Mouse (Mus musculus): ENCODE data around the gene Skida1.
A peak's percentile ranks its signal among the peaks of the same experiment; 100 is the strongest.
"Not testable (repeated sequence)": the region's sequence is repeated elsewhere in the genome, so short reads cannot be mapped to it uniquely, and the experiment has no call there.

The Skida1 gene

DNA sequence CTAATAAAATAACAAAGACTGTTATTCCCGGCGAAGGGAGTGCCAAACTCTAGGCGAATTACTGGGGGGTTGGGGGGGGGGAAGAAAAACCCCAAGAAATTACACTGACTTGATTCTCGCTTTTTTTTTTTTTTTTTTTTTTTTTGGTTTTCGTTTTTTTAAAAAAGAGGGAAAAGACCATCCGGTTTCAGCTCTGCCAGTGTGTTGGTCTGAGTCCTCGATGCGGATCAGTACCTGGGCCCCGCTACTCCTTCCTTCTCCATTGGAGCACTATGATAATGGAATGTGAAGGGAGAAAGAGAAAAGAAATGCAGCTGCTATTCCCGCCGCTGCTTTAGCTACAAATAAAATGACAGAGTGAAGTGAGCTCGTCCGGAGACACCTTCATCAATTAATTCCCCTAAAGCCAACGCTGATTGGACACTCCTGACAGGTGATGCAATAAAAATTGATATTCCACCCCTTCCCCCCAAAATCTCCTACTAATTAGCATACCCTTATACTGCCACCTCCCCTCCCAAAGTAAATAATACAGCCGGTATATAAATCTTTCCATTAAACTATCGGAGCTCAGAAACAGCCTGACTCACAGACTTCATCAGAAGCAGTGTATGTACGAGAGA lies at the start of gene Skida1:
Skida1 (minus strand) TSS at position 599 of the 623 bp plus-strand sequence.
- DNase-seq (ENCODE audit: low spot score in 2 of 2): no peak

DNA sequence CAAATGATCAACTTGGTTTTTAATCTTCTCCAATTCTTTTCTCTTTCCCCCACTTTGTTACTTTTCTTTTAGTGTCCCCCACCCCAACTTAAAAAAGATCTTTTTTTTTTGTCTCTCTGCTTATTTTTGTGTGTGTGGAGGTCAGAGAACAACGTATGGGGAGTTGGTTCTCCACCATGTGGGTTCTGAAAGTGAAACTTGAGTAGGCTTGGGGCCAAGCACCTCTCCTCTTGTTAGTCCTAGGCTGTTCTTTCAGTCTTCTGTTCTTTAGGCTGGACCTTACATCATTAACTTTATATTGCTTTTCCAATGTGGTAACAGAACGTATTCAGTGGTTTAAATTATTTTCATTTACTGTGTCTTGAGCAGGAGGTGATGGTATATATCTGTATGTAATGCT lies 47.0 kb upstream of the Skida1 start:
- DNase-seq (ENCODE audit: low spot score in 2 of 2): no peak

DNA sequence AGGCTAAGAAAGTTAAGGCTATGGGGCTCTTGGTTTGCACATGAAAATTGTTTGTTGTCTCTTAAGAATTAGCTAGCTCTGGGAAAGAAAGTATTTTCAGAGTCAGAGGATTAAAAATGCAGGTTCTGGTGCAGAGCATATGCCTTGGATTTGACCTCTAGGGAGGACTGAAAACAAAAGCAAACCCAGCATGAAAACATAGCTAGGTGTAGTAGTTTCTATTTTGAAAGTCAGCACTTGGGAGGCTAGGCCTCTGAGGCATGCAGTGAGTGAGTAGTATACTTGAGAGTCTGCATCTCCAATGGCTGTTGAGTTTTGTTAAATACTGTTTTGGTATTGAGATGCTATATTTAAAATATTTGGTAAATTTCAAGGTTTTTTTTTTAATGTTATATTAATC lies 45.5 kb upstream of the Skida1 start:
- no peak for DNase-seq (ENCODE audit: low spot score in 2 of 2)

DNA sequence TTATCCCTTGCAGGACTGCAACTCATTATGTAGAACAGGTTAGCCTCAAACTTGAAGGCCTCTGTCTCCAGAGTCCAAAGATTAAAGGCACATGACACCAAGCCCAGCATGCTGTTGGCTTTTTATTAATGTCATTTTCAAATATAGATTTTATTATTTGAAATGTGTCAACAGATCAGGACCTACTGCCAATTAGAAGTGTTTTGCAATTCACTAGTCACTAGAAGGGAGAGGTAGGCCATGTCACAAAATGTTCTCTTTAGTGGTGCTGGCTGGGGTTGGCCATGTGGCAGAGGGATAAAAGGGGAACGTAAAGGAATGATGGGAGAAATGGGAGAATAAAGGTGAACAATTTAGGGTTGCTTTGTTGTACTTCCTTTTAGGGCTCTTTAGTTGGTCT lies 45.0 kb upstream of the Skida1 start:
- DNase-seq (ENCODE audit: low spot score in 2 of 2): no peak

DNA sequence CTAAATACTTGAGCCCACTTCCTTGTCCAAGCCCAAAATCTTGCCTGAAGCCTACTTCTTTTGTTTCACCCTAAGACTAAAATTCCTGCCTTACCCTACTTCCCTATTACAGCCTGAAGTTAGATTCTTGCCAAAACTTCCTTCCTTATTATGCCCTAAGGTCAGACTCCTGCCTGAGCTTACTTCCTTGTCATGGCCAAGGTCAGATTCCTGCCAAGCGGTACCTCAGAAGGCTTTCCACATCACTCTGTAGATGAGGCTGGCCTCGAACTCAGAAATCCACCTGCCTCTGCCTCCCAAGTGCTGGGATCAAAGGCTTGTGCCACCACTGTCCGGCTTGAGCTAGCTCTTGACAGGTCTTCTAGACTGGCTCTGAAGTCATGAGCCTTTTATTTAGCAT lies 38.8 kb upstream of the Skida1 start:
- not testable (repeated sequence) for DNase-seq (ENCODE audit: low spot score in 2 of 2)

DNA sequence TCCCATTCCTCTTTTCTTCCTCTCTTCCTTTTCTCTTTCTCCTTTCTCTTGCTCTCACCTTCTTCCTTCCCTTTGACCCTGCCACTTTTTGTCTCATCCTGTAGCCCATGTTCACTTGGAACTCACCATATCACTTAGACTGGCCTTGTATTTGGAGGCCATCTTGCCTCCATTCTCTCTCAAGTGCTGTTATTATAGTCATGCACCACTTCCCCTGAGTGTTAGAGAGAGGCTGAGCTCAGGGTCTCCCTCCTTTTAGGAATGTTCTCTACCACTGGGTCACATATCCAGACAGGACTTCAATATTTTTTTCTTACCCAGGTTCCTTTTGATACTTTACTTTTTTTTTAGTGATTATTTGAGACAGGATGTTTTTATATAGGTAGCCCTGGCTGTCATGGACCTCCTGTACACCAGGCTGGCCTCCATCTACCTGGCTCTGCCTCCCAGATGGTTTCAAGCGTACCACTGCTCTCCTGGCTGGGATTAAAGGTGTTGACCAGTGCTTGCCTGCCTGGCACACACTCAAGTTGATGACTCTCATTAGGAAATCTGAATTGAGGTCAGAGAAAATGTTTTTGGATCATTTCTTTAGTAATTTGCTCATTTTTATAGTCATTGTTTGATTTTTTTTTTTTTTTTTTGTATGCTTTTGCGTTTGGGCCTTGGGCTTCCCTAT lies 31.5 kb upstream of the Skida1 start:
- DNase-seq (ENCODE audit: low spot score in 2 of 2): no peak

DNA sequence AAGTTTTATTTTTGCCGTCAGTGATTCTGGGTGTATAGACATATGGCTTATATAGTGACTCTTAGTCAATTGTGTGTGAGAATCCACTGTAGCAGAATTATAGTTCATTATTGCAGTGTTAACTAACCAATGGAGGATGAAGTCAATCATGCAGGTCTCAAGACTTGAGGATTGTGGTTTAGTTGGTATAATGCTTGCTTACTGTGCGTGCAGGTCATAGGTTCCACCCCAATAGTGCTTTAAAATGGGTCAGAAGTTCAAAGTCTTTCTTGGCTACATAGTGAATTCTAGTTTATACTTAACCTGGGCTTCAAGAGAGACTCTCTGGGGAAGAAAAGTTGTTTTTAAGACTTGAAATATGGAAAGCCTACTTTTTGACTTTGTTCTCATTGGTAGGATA lies 23.1 kb upstream of the Skida1 start:
- DNase-seq (ENCODE audit: low spot score in 2 of 2): no peak

DNA sequence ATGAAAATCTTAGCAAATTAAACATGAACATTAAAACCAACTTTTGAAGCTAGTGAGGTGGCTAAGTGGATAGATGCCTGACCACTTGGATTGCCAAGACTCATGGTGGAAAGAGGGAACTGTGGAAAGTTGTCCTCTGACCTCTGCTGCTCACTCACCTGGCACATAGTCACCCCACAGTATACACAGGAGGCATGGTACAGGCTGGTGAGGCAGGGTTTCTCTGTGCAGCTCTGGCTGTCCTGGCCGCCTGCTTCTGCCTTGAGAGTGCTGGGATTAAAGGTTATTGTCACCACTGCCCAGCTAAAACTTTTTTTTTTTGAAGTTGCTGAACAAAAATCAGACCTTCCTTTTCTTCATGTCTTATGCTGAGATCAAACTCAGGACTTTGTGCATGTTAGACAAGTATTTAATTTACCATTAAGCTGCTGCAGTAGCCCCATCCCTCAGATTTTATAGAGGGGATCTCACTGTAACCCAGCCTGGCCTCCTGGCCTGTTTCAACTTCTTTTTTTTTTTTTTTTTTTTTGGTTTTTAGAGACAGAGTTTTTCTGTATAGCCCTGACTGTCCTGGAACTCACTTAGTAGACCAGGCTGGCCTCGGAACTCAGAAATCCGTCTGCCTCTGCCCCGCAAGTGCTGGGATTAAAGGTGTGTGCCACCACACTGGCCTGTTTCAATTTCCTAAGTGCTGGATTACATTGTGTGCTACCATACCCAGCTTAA lies 19.4 kb upstream of the Skida1 start:
- no peak for DNase-seq (ENCODE audit: low spot score in 2 of 2)

DNA sequence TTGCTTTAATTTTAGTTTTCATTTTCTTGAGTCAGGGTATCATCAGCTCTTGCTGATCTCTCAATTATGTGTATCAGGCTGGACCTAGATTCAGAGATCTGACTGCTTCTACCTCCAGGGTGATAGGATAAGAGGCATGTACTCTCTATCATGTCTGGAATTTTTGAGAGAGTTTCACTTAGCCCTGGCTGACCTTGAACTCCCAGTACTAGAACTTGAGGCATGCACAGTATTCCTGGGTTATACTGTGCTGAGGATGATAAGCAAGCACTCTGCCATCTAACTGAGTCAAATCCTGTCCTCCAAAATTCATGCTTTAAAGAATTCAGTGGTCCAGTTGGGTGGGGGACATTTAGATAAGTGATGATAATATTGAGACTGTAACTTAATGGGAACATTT lies 17.6 kb upstream of the Skida1 start:
- no peak for DNase-seq (ENCODE audit: low spot score in 2 of 2)

DNA sequence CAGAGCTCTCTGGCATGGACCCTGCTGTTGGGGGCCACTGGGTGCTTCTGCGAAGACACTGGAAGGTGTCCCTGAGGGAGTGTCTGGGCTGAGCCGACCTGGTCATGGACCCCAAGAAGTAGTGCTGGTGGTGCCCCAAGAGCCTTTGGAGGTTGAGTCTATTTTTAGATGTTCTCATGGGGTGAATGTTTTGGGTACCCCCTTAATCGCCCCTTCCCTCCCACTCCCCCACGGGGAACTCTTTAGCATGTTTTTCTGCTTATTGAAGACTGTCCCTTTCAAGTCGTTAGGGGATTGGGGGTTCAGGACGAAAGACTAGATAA lies 16.8 kb upstream of the Skida1 start:
- DNase-seq (ENCODE audit: low spot score in 2 of 2): no peak

DNA sequence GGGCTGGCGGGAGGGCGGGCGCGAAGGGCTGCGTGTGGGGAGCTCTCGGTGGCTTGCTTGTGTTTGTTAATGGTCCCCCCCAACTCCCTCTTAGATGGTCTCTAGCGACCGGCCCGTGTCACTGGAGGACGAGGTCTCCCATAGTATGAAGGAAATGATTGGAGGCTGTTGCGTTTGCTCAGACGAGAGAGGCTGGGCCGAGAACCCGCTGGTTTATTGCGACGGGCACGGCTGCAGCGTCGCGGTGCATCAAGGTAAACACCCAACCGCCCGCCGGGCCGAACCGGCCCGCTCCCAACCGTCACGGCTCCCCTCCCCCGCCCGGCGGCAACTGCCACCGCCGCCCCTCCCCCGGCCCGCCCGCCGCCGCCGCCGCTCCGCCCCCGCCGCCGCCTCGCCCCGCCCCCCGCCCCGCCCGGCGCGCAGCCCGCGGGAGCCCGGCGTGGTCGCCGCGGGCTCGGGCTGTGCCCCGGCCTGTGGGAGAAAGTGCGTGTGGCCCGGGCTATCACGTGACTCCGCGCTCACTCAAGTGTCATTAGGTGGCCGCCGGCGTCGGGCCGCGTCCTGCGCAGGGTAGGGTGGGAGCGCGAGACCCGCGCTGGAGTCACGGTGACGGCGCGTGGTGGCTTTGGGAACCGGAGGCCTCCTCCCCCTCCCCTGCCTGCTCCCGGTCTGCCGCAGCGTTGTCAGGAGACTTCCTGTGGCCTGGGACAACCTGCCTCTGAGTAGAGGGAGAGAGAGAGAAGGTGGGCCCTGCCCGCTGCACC lies 16.3 kb upstream of the Skida1 start:
- peak; percentile 60 to 68 for DNase-seq (ENCODE audit: low spot score in 2 of 2)

DNA sequence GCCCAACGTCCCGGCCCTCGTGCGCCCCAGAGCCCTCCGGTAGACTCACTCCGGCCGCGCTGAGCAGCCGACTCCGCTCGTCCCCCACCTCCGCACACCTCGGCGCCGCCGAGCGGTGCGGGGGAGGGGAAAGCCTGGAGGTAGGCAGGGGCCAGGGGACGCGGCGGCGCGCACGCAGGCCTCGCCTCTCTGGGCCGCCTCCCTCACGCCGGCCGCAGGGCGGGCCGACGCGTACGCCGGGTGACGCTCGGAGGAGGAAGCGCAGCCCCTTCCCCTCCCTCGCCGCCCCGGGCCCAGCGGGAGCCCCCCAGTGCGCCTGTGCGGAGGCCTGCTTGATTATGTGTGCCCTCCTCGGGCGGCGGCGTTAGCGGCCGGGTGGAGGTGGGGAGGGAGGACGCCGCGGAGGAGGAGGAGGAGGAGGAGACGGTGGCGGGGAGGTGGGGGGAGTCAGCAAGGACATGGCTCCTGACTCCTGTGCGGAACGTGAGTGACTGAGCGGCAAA lies 15.6 kb upstream of the Skida1 start:
- peak; percentile 87 to 88 for DNase-seq (ENCODE audit: low spot score in 2 of 2)

DNA sequence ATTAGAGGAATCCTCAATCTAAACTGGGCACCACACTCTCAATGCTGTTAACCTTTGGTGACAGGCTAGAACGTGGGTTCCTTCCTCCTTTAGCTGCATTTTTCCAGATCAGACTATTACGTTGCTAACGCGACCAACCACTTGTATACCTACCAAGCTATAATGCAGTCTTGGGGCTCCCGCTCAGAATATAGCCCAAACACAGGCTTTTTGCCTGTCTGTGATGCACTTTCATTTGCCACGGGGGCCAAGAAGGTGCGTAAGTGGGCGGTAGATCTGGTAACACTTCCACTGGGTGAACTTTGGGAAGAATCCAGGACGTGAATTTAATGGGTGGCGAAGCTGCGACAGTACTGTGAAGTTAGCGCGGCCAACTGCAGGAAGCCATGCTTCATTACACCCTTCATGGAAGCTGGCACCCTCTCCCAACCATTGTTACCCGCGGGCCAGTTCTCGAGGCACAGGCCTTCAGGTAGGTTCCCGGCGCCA lies 15.0 kb upstream of the Skida1 start:
- peak; percentile 43 to 47 for DNase-seq (ENCODE audit: low spot score in 2 of 2)

DNA sequence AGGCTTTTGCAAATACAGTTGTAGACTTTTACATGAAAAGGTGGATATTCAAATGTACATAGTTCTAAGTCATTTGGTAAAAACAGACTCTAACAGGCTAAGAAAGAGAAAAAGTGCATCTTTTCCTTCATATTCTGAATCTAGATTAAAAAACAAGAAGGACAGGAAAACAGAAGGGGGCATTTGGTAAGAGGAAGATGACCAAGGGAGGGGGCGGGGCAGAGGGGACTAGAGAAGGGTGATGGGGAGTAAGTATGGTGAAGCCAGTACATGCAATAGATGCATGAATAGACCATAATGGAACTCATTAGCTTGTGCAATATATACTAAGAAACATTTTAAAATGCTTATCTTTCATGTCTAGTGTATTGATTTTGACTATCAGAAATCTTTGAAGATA lies 11.5 kb upstream of the Skida1 start:
- no peak for DNase-seq (ENCODE audit: low spot score in 2 of 2)

DNA sequence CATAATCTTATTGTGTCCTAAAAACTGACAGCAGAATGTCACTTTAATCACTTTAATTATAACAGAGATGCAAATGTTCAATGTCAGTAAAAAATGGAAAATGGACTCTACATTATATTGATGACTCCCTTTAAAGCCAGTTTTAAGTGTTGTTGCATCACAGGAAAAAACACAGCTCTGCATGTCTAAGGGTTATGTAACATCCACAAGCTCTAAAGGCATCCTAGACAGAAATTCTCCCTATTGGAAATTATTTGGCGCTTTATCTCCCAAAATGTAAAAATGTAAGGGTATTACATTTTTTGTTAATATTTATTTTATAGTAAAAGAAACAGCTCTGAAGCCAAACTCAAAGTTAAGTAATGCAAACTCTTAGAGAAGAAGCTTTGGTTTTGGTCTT lies 11.0 kb upstream of the Skida1 start:
- no peak for DNase-seq (ENCODE audit: low spot score in 2 of 2)

DNA sequence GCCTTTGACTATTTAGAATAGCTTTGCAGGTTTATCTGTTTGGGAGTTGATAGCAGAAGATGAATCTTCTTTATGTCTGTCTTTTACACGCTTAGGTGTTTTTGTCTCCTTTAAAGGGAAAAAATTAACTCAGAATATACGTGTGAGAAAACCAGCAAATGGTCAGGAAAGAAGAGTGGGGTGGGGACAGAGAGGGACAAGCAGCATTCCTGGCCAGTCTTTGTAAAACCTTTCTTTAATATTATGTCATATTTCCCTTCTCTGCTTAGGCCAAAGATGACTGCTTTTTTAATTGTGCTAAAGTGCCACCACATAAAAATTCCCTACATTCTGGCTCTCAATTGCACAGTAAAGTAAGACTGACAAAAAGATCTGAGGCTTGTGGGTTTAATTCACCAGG lies 10.2 kb upstream of the Skida1 start:
- no peak for DNase-seq (ENCODE audit: low spot score in 2 of 2)

DNA sequence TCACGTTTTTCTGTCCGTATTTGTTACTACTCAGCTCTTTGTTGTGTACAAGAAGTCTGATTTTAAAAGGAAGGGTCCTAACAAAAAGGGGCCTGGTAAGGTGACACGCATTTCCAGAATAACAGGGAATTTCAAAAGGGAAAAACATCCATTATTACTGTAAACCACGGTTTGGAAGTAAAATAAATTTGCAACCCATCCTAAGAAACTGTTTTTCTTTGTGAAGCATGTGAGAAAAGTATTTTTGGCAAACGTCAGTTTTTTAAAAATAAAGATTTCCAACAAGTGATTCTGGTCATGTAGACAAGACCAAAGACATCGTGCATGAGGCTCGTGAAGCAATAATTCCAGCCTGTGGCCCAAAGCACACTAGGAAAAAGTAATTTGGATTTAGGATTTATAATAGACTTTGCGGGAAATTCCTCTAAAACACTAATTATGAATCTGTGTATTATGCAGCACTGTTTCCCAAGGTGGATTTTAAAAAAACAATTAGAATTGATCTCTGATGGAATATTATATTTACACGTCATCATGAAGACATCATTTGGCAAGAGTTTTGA lies 9.4 kb upstream of the Skida1 start:
- DNase-seq (ENCODE audit: low spot score in 2 of 2): no peak

DNA sequence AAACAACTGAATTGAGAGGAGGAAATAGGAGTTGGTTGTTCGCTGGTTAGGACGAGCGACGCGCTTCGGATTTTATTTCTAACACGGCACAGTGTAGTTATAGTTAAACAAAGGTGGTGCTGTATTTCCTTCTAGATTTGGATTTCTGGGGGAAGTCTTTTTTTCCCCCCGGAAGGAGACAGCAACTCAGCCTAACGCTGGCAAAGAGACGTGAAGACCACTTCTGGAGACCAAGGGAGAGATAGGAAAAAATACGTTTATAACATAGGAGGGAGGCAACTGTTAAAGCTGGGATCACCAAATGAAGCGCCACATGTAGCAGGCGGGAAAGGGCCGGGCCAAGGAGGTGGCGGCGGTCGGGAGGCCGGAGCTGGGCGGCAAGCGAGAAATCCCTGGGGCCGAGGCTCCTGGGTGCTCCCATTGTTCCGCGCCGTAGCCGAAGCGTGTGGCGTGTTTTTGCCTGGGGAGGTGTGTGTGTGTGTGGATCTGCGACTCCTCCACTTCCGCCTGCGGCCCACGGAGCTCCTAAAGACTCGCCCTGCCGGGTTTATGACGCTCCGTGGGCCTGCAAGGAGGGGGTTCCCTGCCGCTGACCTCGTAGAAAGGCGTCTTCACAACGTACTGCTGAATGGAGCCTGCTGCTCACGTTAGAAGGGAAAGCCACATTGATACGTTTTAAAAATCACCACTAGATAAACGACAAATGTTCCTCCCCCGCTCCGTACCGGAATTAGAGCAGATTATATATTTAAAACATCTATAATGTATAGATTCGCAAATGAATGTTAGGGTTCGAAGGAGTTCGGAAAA lies 8.7 kb upstream of the Skida1 start:
- peak; percentile 58 to 71 for DNase-seq (ENCODE audit: low spot score in 2 of 2)

DNA sequence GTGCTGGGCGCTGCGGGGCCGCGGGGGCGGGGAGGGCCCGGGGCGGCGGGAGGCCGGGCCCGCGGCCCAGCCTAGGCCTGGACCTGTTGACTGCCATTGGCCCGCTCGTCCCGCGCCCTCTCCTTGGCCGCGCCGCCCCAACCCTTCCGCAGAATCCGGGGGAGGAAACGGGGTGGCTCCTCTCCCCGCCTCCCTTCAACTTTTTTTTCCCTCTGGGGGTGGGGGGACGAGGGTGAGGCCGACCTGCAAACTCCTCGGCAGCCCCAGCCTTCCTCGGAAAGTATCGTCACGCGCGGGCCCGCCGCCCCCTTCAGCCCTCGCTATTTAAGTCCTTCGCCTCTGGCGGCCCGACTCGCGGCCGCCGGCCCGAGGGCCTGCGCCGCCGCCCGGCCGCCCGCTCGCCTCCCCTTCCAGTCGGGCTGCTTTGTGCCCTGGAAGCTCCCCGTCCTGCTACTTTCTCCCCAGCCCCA lies 8.0 kb upstream of the Skida1 start:
- DNase-seq (ENCODE audit: low spot score in 2 of 2): peak; percentile 91 to 98

DNA sequence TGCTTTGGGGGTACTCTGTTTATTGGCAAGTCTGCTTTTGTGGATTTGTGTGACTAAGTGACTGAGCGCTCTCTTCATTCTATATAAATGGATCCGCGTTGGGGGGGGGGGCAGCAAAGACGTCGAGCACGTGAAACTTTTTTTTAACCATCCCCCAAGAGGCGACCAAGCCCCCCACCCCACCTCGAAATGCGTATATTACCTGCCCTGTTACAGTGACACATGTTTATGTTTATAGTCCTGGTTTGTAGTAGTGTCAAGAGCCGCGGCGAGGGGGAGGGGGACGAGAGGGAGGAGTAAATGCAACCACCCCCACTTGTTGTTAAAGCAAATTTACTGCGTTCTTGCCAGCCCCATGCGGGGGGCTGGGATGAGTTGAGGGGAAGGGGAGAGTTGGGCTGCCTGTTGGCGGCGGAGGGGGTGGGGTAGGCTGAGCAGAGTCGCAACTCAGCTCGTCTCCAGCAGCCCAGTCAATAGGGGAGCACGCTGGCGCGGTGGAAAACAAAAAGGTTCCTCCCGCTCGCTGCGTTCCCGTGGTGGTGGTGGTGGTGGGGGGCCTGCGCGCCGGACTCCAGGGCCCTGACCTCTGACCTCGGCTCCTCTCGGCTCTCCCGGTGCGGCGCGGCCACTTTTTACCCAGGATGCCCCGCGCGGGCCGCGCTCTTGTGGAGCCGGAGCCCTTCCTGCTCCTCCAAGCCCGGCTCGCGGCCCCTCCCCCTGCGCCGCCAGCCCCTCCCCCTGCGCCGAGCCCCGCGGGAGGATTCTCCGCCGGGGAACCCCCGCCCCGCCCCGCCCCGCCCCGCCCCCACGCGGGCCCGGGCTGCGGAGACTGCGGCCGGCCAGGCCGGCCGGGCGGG lies 7.3 kb upstream of the Skida1 start:
- peak; percentile 94 to 95 for DNase-seq (ENCODE audit: low spot score in 2 of 2)
